Mouse (Mus musculus) ES-CJ7 (cell line): ENCODE results near the gene Vmn1r224.

Experiments
- DNase-seq: peaks from one replicate; pipeline ENCODE4 v3.0.0; 2011; ENCODE audit warnings: low read depth, low spot score

Gene Vmn1r224

DNA sequence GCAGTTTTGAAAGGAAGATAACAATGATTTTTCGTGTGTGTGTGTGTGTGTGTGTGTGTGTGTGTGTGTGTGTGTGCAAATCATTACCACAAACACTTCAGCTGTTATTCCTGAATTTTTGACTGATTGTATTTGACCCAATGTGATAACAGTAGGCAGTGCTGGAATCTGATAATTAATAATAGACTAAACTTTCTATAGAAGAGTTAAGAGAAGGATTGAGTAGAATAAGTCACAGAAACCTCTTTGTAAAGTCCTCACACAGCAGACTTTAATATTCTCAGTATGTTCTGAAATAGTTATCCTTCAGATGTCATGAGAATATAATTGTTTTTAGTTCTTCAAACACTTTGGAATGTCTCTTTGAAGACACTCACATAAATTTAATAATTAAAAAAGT, at the start of gene Vmn1r224:
Vmn1r224 (plus strand) TSS at position 301 of the 400 bp plus-strand sequence.
- no peak for DNase-seq

DNA sequence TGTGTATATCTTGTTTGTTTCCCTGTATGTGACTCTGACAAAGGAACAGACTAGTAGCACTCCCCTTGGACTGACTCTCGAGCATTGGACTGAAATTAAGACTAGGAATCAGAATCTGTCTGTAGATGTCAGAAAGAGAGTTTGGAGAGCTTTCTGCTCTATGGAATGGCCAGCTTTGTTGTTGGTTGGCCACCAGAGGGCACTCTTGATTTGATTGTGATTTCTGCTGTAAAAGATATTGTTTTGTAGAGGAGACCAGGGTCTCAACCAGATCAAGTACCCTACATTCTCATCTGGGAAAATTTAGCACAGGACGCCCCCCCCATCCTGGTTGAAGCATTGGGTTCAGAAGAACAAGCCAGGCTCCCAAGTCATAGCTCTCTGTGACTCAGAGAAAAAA, 14.8 kb upstream of the Vmn1r224 start:
- DNase-seq, result no peak

DNA sequence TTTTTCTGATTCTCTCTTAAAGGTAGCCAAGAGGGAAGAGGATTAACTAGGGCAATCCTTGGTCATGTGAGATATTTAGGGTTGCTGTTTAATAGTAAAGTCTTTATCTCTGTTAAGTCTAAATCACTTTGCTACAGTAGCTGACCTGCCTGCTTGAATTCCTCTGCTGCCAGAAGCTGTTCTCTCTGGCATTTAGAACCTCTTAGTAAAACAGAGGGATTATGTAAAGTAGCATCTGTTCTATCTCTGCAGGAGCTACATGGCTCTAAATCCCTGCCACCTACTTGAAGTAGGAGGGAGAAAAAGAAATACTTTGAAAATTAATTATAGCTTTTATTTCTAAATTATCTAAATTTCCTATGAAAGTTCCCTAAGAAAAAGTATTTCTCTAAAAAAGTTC, 25.3 kb downstream of the Vmn1r224 start:
- DNase-seq, result no peak

DNA sequence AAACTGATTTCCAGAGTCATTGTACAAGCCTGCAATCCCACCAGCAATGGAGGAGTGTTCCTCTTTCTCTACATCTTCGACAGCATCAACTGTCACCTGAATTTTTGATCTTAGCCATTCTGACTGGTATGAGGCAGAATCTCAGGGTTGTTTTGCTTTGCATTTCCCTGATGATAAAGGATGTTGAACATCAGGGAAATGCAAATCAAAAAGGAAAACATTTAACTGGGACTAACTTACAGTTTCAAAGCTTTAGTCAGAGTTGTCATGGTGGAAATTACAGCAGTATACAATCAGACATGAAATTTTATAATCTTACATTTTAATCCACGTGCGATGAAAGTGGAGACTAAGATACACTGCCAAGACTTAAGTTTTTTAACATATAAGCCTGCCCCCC, 59.4 kb downstream of the Vmn1r224 start:
- no peak for DNase-seq
